Mouse (Mus musculus) C2C12 (cell line): ENCODE results near the gene Galnt16. TPM values are rescaled to one million over a fixed set of nuclear protein-coding genes. Genes with fewer than 3 reads are reported as not detected.

Experiments
- H3K27me3 ChIP-seq: one replicate; pipeline ENCODE4 v1.6.1; 2011; ENCODE audit not compliant: control insufficient read depth, insufficient read depth, insufficient read length
- H3K36me3 ChIP-seq: one replicate; pipeline ENCODE4 v1.6.1; 2011; ENCODE audit not compliant: control insufficient read depth, insufficient read depth
- H3K4me3 ChIP-seq: one replicate; pipeline ENCODE4 v1.5.1; 2011; ENCODE audit warnings: mild to moderate bottlenecking, control low read depth; ENCODE audit not compliant: poor library complexity, insufficient read depth, severe bottlenecking
- H3K79me2 ChIP-seq: one replicate; pipeline ENCODE4 v1.6.1; 2011; ENCODE audit not compliant: control insufficient read depth, insufficient read depth
- H3K79me3 ChIP-seq: one replicate; pipeline ENCODE4 v1.6.1; 2011; ENCODE audit warnings: low read depth, control low read depth
- H3ac ChIP-seq: one replicate; pipeline ENCODE3; 2011; ENCODE audit warnings: low read depth; ENCODE audit not compliant: control insufficient read depth, insufficient read length
- CEBPB ChIP-seq: IDR thresholded peaks from one replicate; pipeline ENCODE4 v1.6.1; 2011; ENCODE audit warnings: low read depth, mild to moderate bottlenecking, control low read depth, moderate library complexity
- CTCF ChIP-seq: IDR thresholded peaks from one replicate; pipeline ENCODE4 v1.5.1; 2011; ENCODE audit not compliant: control insufficient read depth, insufficient read depth, insufficient read length
- FOSL1 ChIP-seq: IDR thresholded peaks from one replicate; pipeline ENCODE4 v1.8.0; 2011; ENCODE audit warnings: mild to moderate bottlenecking, low read length; ENCODE audit not compliant: poor library complexity, insufficient read depth, severe bottlenecking
- MAX ChIP-seq: IDR thresholded peaks from one replicate; pipeline ENCODE4 v1.6.1; 2011; ENCODE audit warnings: mild to moderate bottlenecking, control low read depth
- MYOD1 ChIP-seq: IDR thresholded peaks from one replicate; pipeline ENCODE4 v1.6.1; 2011; ENCODE audit warnings: low read depth; ENCODE audit not compliant: control insufficient read depth, insufficient read length
- MYOG ChIP-seq: IDR thresholded peaks from one replicate; pipeline ENCODE4 v1.6.1; 2011; ENCODE audit not compliant: control insufficient read depth, insufficient read length; ENCODE audit errors: extremely low read depth
- USF1 ChIP-seq: IDR thresholded peaks from one replicate; pipeline ENCODE4 v1.6.1; 2011; ENCODE audit warnings: low read depth, mild to moderate bottlenecking, control low read depth, moderate library complexity
- polyA plus RNA-seq: library from polyadenylated mRNA; unstranded; fragments of >200 nt; fragmentation: generic; extraction: Trizol; gene quantifications from one replicate; pipeline ENCODE4 v1.2.1, GENCODE M21; 2012; ENCODE audit warnings: missing spikeins

Galnt16 gene
- polyA plus RNA-seq, 1 experiment: not detected

- no peaks in the 10 kb centered on the region for H3K79me2 ChIP-seq
- H3K4me3 ChIP-seq: no peak overlapping the region
- no peaks in the 10 kb centered on the region for H3K79me3 ChIP-seq
- no peaks in the 10 kb centered on the region for H3K36me3 ChIP-seq
- H3K27me3 ChIP-seq: peaks cover 88% of the 10 kb centered on the region
- TF ChIP-seq CTCF: no peak
- no peak for TF ChIP-seq USF1
- no peak for TF ChIP-seq MYOG
- TF ChIP-seq MYOD1: no peak
- no peak for TF ChIP-seq MAX
- TF ChIP-seq FOSL1: no peak
- TF ChIP-seq CEBPB: no peak
- H3ac ChIP-seq: no peak overlapping the region
These were observed 912 bp downstream of the Galnt16 start for GRCm38 (mm10) chr12:80518757-80519620.

- no peak overlapping the region for H3K4me3 ChIP-seq
- H3K79me2 ChIP-seq: no peaks in the 10 kb centered on the region
- peaks cover 84% of the 10 kb centered on the region for H3K27me3 ChIP-seq
- H3K79me3 ChIP-seq: no peaks in the 10 kb centered on the region
- H3K36me3 ChIP-seq: no peaks in the 10 kb centered on the region
- no peak for TF ChIP-seq MYOD1
- no peak for TF ChIP-seq MYOG
- no peak for TF ChIP-seq CEBPB
- no peak overlapping the region for H3ac ChIP-seq
These were observed 1.7 kb downstream of the Galnt16 start for GRCm38 (mm10) chr12:80519621-80520332.

- no peak overlapping the region for H3ac ChIP-seq
- TF ChIP-seq CTCF: no peak
- TF ChIP-seq MYOD1: no peak
- TF ChIP-seq MAX: no peak
- TF ChIP-seq CEBPB: no peak
- no peak for TF ChIP-seq FOSL1
- TF ChIP-seq USF1: no peak
- TF ChIP-seq MYOG: no peak
- H3K79me3 ChIP-seq: no peaks in the 10 kb centered on the region
- peaks cover 81% of the 10 kb centered on the region for H3K27me3 ChIP-seq
- no peak overlapping the region for H3K4me3 ChIP-seq
- H3K36me3 ChIP-seq: no peaks in the 10 kb centered on the region
- no peaks in the 10 kb centered on the region for H3K79me2 ChIP-seq
These were observed 3.9 kb downstream of the Galnt16 start for GRCm38 (mm10) chr12:80522006-80522405.

- Histone ChIP-seq H3ac (no peak overlapping the region), H3K79me2 (no peaks in the 10 kb centered on the region), H3K27me3 (peaks cover 69% of the 10 kb centered on the region), H3K4me3 (no peak overlapping the region), H3K79me3 (no peaks in the 10 kb centered on the region), H3K36me3 (no peaks in the 10 kb centered on the region)
- TF ChIP-seq MAX (no peak), USF1 (no peak)
These were observed 6.3 kb downstream of the Galnt16 start for GRCm38 (mm10) chr12:80524276-80524921.

- TF ChIP-seq CTCF (no peak), MYOD1 (no peak), CEBPB (no peak), MAX (no peak), MYOG (no peak), USF1 (no peak), FOSL1 (no peak)
- no peak overlapping the region for H3K4me3 ChIP-seq
- H3ac ChIP-seq: no peak overlapping the region
- no peaks in the 10 kb centered on the region for H3K79me2 ChIP-seq
- H3K27me3 ChIP-seq: peaks cover 61% of the 10 kb centered on the region
- H3K79me3 ChIP-seq: no peaks in the 10 kb centered on the region
- H3K36me3 ChIP-seq: no peaks in the 10 kb centered on the region
These were observed 7.4 kb downstream of the Galnt16 start for GRCm38 (mm10) chr12:80525513-80525912.

GRCm38 (mm10) chr12:80526511-80526910 lies 8.4 kb downstream of the Galnt16 start:
- Histone ChIP-seq H3K79me3 (no peaks in the 10 kb centered on the region), H3ac (no peak overlapping the region), H3K36me3 (no peaks in the 10 kb centered on the region), H3K4me3 (no peak overlapping the region), H3K27me3 (peaks cover 61% of the 10 kb centered on the region), H3K79me2 (no peaks in the 10 kb centered on the region)
- TF ChIP-seq CEBPB (no peak), MYOG (no peak), MAX (no peak), FOSL1 (no peak), MYOD1 (no peak), USF1 (no peak), CTCF (no peak)
